In the genomic region with DNA sequence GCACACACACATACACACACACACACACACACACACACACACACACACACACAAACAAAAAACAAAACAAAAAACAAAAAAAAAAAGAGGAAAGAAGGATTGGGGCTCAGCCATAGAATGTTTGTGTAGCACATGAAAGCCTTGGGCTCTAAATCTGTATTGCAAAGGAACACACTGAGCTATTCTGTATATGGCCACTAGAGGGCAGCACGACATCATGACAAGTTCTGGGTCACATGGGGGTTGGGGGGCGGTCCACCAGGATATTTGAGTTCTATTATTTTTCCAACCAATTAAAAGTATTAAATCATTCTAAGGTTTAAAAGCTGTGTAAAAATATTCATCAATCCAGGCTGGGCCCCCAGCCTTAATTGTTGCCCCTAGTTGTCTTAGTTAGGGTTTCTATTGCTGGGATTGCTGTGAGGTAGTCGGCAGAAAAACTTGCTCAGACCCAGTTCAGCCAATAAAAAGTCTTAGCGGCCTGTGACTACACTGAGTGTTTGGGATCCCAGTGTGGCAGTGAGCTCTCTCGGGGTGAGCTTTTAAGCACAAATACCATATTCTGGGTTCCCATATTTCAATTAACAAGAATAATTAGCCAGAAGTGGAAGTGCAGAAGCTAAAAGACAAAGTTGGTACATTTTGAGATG, we compare ENCODE assay signal across 8 mouse cellular contexts. TPM values are rescaled to one million over a fixed set of nuclear protein-coding genes. Genes with fewer than 3 reads are reported as not detected.
DNase-seq lines count a peak whose midpoint lies in the region; ATAC-seq and TF ChIP-seq lines count a peak whose summit lies in the region.

No protein-coding gene starts in this region.

- no peak overlapping the region for H3K27ac ChIP-seq in embryonic facial prominence, embryonic 13.5 days
- H3K27ac ChIP-seq in liver, embryonic 13.5 days: no peak overlapping the region
- H3K27ac ChIP-seq in neural tube, embryonic 15.5 days (replicated peaks): no peak overlapping the region
- no peak overlapping the region for H3K27ac ChIP-seq in thymus, adult 2 months (ENCODE audit: control insufficient read depth, insufficient read depth, low read length)

- no peaks in the 10 kb centered on the region for H3K36me3 ChIP-seq in embryonic facial prominence, embryonic 13.5 days
- no peaks in the 10 kb centered on the region for H3K36me3 ChIP-seq in liver, embryonic 13.5 days
- H3K36me3 ChIP-seq in neural tube, embryonic 15.5 days: no peaks in the 10 kb centered on the region
- no peaks in the 10 kb centered on the region for H3K36me3 ChIP-seq in thymus, adult 2 months (ENCODE audit: control insufficient read depth, insufficient read depth, low read length)

- H3K4me1 ChIP-seq in embryonic facial prominence, embryonic 13.5 days: no peaks in the 10 kb centered on the region
- H3K4me1 ChIP-seq in liver, embryonic 13.5 days (replicated peaks): peaks cover 7% of the 10 kb centered on the region; the same call in 1 of the 2 replicates
- no peaks in the 10 kb centered on the region for H3K4me1 ChIP-seq in neural tube, embryonic 15.5 days
- no peaks in the 10 kb centered on the region for H3K4me1 ChIP-seq in thymus, adult 2 months (replicated peaks; ENCODE audit: control insufficient read depth, insufficient read depth, low read length)

- TF ChIP-seq CTCF in thymus, adult 2 months (IDR thresholded peaks at IDR 0.05; ENCODE audit: borderline replicate concordance, control insufficient read depth, extremely low read depth, insufficient read depth, low read length, poor library complexity): no peak

- H3K9me3 ChIP-seq in embryonic facial prominence, embryonic 13.5 days: no peaks in the 10 kb centered on the region
- no peaks in the 10 kb centered on the region for H3K9me3 ChIP-seq in liver, embryonic 13.5 days (replicated peaks)
- no peaks in the 10 kb centered on the region for H3K9me3 ChIP-seq in neural tube, embryonic 15.5 days (replicated peaks)

- peak; percentile 70 for DNase-seq in CD4-positive, CD25-positive, alpha-beta regulatory T cell, adult 2 months (ENCODE audit: low read depth, low spot score)
- peak; percentile 84 for DNase-seq in adrenal gland, postnatal 10 days
- peak; percentile 35 to 59 for DNase-seq in heart, adult 9 months (ENCODE audit: low spot score in 2 of 2)
- peak; percentile 90 for DNase-seq in kidney, postnatal 10 days
- DNase-seq in liver, embryonic 13.5 days: peak; percentile 17
- DNase-seq in thymus, adult 2 months: peak; percentile 62

- no peak for TF ChIP-seq POLR2A in thymus, adult 2 months (IDR thresholded peaks at IDR 0.05; ENCODE audit: control insufficient read depth, extremely low read depth, insufficient read depth, low read length, poor library complexity)

- peaks cover 5% of the 10 kb centered on the region; the same call in 1 of the 2 replicates for H3K27me3 ChIP-seq in embryonic facial prominence, embryonic 13.5 days
- no peaks in the 10 kb centered on the region for H3K27me3 ChIP-seq in liver, embryonic 13.5 days
- no peaks in the 10 kb centered on the region for H3K27me3 ChIP-seq in neural tube, embryonic 15.5 days (replicated peaks)
- H3K27me3 ChIP-seq in thymus, adult 2 months (ENCODE audit: control insufficient read depth, insufficient read depth, low read length): 0 out of 2 replicates have a peak, but pooled peaks cover 2% of the 10 kb centered on the region

- peak overlapping the region; percentile 37 for H3K4me2 ChIP-seq in embryonic facial prominence, embryonic 13.5 days
- no peak overlapping the region for H3K4me2 ChIP-seq in liver, embryonic 13.5 days
- H3K4me2 ChIP-seq in neural tube, embryonic 15.5 days: peak overlapping the region; percentile 48

- ATAC-seq in embryonic facial prominence, embryonic 13.5 days (ENCODE audit: insufficient number of reproducible peaks, insufficient read depth, low FRiP score, low TSS enrichment, low read depth): no peak
- ATAC-seq in liver, embryonic 13.5 days (ENCODE audit: low read depth): no peak
- ATAC-seq in neural tube, embryonic 15.5 days (ENCODE audit: low FRiP score): peak; percentile 69; the same call in 1 of the 2 replicates

- H3K4me3 ChIP-seq in embryonic facial prominence, embryonic 13.5 days: no peak overlapping the region
- H3K4me3 ChIP-seq in liver, embryonic 13.5 days (replicated peaks): no peak overlapping the region
- H3K4me3 ChIP-seq in neural tube, embryonic 15.5 days (replicated peaks): no peak overlapping the region
- H3K4me3 ChIP-seq in thymus, adult 2 months (ENCODE audit: control insufficient read depth, insufficient read depth, low read length): no peak overlapping the region

- no peak overlapping the region for H3K9ac ChIP-seq in embryonic facial prominence, embryonic 13.5 days
- H3K9ac ChIP-seq in liver, embryonic 13.5 days: no peak overlapping the region
- H3K9ac ChIP-seq in neural tube, embryonic 15.5 days (replicated peaks): no peak overlapping the region

- 23% methylated on average over 5 of the region's 5 CpGs for WGBS in embryonic facial prominence, embryonic 13.5 days
- 18% methylated on average over 5 of the region's 5 CpGs for WGBS in liver, embryonic 13.5 days (ENCODE audit: insufficient replicate concordance)
- WGBS in neural tube, embryonic 15.5 days: 20% methylated on average over 5 of the region's 5 CpGs
- 47% methylated on average over 5 of the region's 5 CpGs for WGBS in thymus, adult 2 months

RNA-seq across cellular contexts. Expression of a gene that starts 16.0 kb away (rescaled TPM):
- 10 to 100 TPM; 11.3 to 12.8 TPM for total RNA-seq in adrenal gland, postnatal 10 days (2021)
- 2.7 and 3.7 TPM in 2 replicates for polyA plus RNA-seq in embryonic facial prominence, embryonic 13.5 days (2015; fragmentation: Nextera tagmentation; extraction: Ambion mirVana)
- 0.77 and 1.3 TPM in 2 replicates for polyA plus RNA-seq in liver, embryonic 13.5 days (2015; fragmentation: Nextera tagmentation; extraction: Ambion mirVana)
- 5.6 and 6.2 TPM in 2 replicates for polyA plus RNA-seq in neural tube, embryonic 15.5 days (2015; fragmentation: Nextera tagmentation; extraction: Ambion mirVana)
- 1.2 TPM in 2 replicates for polyA plus RNA-seq in thymus, adult 2 months (2012; rRNA removed)

Comparison
In these comparisons a context has a peak if more than half of its experiments do, and no peak if none do; other contexts are left out.
1. DNase-seq: peak in every context shown above with its lines; median percentile 90 in kidney, postnatal 10 days; 84 in adrenal gland, postnatal 10 days; 70 in CD4-positive, CD25-positive, alpha-beta regulatory T cell, adult 2 months; 62 in thymus, adult 2 months; 47 in heart, adult 9 months; 17 in liver, embryonic 13.5 days.